Mouse (Mus musculus) cortical plate, adult 2 months (tissue): ENCODE data around the gene Tmc3.

ENCODE experiments used
- CTCF ChIP-seq: fragments of 200-500 bp; IDR thresholded peaks from 2 replicates; pipeline ENCODE4 v1.5.1; 2011; ENCODE audit warnings: mild to moderate bottlenecking, control low read depth, low read length; ENCODE audit not compliant: insufficient read depth; ENCODE audit errors: extremely low read depth
- POLR2A ChIP-seq: fragments of 200-500 bp; IDR thresholded peaks from 2 replicates; pipeline ENCODE4 v1.6.1; 2011; ENCODE audit warnings: mild to moderate bottlenecking, low read length, control low read depth; ENCODE audit not compliant: insufficient read depth; ENCODE audit errors: extremely low read depth

DNA sequence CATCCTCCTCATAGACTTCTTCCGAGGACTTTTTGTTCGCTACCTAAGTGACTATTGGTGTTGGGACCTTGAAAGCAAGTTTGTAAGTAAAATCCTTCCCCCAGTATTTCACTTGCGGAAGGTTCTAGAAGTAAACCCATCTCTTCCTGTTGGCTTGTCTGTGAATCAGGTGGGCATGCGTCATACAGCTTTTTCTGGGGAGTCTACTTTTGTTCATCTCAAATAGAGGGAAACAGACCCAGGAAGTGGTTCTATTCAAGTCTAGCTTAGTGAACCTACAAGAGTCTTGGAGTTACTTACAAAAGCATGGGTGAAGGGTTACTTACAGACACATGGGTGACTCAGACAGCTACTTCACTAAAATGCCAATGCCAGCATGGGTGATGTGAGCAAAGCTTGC is 25.2 kb downstream of the Tmc3 start:
- TF ChIP-seq CTCF (no peak), POLR2A (no peak)
